Mouse (Mus musculus) mesoderm, embryonic 11.5 days (tissue): Measurements from ENCODE around the gene Abcd3.
A peak's percentile ranks its signal among the peaks of the same experiment; 100 is the strongest.
"Not testable (repeated sequence)": the region's sequence is repeated elsewhere in the genome, so short reads cannot be mapped to it uniquely, and the experiment has no call there.

ENCODE experiments used
- DNase-seq: peaks from one replicate; pipeline ENCODE4 v3.0.0-alpha.2; 2012; ENCODE audit warnings: low read depth, low spot score

Gene Abcd3

GRCm38 (mm10) chr3:121818736-121819396 lies 3.8 kb upstream of the Abcd3 start:
- DNase-seq = no peak

- DNase-seq = no peak
These were observed 590 bp upstream of the Abcd3 start for GRCm38 (mm10) chr3:121815549-121816235.

- no peak for DNase-seq
These were observed 663 bp downstream of the Abcd3 start for GRCm38 (mm10) chr3:121814413-121814864.

- DNase-seq = no peak
These were observed 1.3 kb downstream of the Abcd3 start for GRCm38 (mm10) chr3:121813834-121814233.

- no peak for DNase-seq
These were observed 6.9 kb downstream of the Abcd3 start for GRCm38 (mm10) chr3:121808246-121808645.

GRCm38 (mm10) chr3:121794214-121794613 lies 20.9 kb downstream of the Abcd3 start:
- DNase-seq = no peak

DNA sequence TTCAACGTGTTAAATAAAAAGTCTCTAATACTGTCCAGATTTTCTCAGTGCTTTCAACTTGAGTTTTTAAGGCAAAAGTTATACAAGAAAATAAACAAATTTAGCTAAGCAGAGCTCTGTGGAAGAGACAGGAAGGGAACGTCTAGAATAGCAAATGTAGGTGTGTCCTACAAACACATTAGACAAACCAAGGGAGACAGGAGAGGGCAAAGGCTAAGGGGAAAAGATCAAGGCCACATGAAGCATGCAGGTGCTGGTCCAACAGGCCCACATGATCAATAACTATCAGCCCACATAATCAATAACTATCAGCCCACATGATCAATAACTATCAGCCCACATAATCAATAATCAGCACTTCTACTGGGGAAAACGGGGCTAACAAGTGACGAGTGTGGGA lies 22.9 kb downstream of the Abcd3 start:
- DNase-seq = no peak

GRCm38 (mm10) chr3:121790442-121790841 lies 24.7 kb downstream of the Abcd3 start:
- no peak for DNase-seq

DNA sequence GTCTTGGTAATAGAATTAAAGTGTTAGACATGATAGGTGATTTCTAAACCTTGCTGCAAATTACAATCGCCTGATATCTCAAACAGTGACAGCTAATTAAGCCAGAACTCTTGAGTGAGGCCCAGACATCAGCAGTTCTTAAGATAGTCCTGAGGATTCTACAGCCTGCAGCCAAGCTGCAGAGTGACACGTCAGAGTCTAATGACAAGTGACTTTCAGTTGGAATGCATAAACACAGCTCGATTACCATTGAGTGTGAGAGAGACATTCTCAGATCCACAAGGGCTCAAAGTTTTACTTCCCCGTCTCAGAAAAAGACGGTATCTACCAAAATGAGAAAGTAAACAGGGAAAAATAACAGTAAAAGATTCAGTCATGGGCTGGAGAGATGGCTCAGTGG lies 25.3 kb downstream of the Abcd3 start:
- DNase-seq = no peak

GRCm38 (mm10) chr3:121783020-121783419 lies 32.1 kb downstream of the Abcd3 start:
- DNase-seq = no peak

GRCm38 (mm10) chr3:121777943-121778342 lies 37.2 kb downstream of the Abcd3 start:
- DNase-seq = peak; percentile 66

GRCm38 (mm10) chr3:121773336-121773735 lies 41.8 kb downstream of the Abcd3 start:
- not testable (repeated sequence) for DNase-seq

DNA sequence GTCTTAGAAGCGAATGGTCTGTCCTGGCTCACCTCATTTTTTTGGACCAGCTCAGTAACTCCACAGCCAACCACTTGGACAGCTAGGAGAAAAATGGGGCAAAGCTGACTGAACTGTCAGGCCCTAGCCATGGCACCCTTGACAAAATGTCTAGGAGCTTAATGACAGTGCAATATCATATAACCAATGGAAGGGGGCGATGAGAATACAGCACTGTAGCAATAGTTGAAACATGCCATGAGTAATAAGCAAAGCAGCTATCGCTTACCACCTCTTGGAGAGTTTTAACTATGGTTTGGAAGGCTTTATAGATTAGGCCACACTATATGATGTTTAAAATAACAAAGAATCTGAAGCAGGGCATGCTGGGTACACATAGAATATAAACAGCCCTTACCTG lies 46.3 kb downstream of the Abcd3 start:
- DNase-seq = no peak

- no peak for DNase-seq
These were observed 48.3 kb downstream of the Abcd3 start for GRCm38 (mm10) chr3:121766818-121767217.

DNA sequence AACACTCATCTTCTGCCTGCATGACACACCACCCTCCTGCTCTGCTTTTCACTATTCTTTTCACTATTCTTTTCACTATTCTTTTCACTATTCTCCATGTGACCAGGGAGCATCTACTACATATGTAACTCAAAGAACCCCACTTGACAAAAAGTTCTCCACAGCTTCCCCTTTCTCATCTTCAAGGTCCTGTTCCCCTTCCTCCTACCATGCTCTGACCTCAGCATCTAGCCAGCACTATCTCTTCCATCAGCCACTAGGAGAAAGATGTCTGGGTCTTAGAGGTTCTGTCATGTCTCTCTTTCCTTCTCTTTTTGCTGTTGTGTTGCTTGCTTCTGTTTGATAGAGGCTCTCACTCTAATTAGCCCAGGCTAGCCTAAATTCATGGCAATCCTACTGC lies 49.1 kb downstream of the Abcd3 start:
- no peak for DNase-seq

DNA sequence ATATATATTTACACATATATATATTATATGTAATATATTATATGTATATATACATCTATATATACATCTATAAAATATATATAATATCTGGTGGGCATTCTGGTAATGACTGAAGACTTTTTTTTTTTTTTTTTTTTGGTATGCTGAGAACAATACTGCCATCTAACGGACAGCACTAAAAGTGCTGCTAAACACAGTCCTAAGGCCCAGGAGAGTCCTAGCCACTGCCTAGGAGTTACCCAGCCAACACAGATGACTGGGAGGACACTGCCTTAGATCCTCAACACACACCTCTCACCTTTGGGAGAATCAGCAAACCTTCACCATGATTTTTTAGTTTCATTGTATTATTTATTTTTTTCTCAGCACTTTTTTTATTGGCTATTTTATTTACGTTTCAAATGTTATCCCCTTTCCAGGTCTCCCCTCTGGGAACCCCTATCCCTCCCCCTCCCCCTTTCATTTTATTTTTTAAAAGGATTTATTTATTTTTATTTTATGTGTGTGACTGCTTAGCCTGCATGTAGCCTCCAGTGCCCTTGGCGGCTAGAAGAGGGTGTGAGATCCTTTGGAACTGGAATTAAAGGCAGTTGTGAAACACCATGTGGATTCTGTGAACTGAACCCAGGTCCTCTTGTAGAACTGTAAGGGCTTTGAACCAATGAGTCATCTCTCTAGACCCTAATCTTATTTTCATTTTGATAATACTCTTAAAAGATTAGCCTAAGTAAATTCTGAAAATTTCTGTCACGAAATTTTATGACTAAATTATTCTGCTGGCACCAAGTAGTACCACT lies 52.8 kb downstream of the Abcd3 start:
- DNase-seq = peak; percentile 42

- DNase-seq = no peak
These were observed 56.7 kb downstream of the Abcd3 start for GRCm38 (mm10) chr3:121758373-121758772.

DNA sequence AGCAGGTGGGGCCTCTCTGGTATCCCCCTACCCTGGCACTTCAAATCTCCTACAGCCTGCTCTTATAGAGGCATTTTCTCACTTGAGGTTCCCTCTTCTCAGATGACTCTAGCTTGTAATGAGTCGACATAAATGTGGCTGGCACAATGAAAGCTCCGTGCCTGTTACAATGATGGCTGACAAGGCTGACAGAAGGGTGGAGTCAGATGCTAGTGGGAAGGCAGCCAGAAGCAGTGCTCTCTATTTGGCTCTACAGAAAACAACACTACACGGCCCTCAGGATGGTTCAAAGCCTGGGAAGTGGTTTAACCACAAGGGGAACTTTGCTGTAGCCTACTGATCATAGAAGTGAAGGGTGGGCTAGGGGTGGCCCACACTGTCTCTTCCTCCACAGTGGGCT lies 60.0 kb downstream of the Abcd3 start:
- no peak for DNase-seq

- DNase-seq = not testable (repeated sequence)
These were observed 60.6 kb downstream of the Abcd3 start for GRCm38 (mm10) chr3:121754319-121755090.

DNA sequence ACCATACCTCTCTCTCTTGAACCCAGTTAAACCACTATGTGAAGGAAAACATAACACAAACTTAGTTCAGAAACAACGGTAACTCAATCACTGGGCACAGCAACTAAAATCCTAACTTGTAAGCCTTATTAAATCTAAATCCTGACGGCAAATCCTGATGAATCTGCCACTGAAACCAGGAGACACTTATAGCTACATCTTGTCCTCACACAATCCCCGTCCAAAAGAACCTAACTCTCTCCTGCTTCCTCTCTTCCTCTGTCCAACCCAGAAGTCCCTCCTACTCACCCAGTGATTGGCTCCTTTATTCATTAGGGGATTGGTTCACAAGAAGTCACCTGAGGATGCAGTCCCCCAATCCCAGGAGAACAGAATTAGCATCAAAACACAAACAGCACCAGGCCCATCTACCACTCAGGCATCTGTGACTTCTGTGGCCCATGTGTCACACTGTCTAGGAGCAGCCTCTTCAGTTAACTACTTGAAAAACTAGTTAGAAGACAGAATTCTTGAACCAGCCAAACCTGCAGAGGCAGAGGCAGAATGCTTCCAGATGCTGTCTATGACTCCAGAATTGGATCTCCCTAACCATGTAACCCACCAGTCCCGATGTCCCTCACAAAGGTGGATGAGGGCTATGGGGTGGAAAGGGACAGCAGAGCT lies 73.8 kb downstream of the Abcd3 start:
- DNase-seq = not testable (repeated sequence)
